Mouse (Mus musculus) liver, embryonic 14.5 days (tissue): ENCODE data around the gene Spata2. TPM values are rescaled to one million over a fixed set of nuclear protein-coding genes. Genes with fewer than 3 reads are reported as not detected.

Experiments used
- ATAC-seq: fragments of 200-750 bp; cut with Nextera tagmentation; 2 replicates; pipeline ENCODE4 v1.8.0; 2017; ENCODE audit warnings: moderate number of reproducible peaks, mild to moderate bottlenecking, moderate library complexity; ENCODE audit not compliant: insufficient read depth
- DNase-seq, 3 experiments: peaks; one replicate each; pipeline ENCODE4 v3.0.0-alpha.2; 2012 to 2013; ENCODE audit warnings: low read depth in 3 of 3, low spot score in 3 of 3
- H3K27ac ChIP-seq: fragments of 300-500 bp; sonication (generic); 2 replicates; pipeline ENCODE4 v1.5.1; 2014; ENCODE audit warnings: moderate library complexity, mild to moderate bottlenecking, control low read depth, inconsistent platforms
- H3K27me3 ChIP-seq: fragments of 300-500 bp; sonication (generic); 2 replicates; pipeline ENCODE4 v1.6.1; 2014; ENCODE audit warnings: mild to moderate bottlenecking, low read length, moderate library complexity; ENCODE audit not compliant: control insufficient read depth, insufficient read depth
- H3K36me3 ChIP-seq: fragments of 300-500 bp; sonication (generic); replicated peaks from 2 replicates; pipeline ENCODE4 v1.6.1; 2014; ENCODE audit warnings: low read depth; ENCODE audit not compliant: control insufficient read depth, insufficient read depth
- H3K4me1 ChIP-seq, 2 experiments: fragments of 200-500 bp in 1 of 2; fragments of 300-500 bp in 1 of 2; sonication (generic) in 1 of 2; replicated peaks; 2 replicates each; pipeline ENCODE4 v1.6.1; 2012 to 2014; ENCODE audit warnings: antibody characterized with exemption in 1 of 2, inconsistent platforms in 1 of 2, low read length in 1 of 2; ENCODE audit not compliant: control insufficient read depth in 2 of 2, insufficient read depth in 2 of 2
- H3K4me2 ChIP-seq: fragments of 300-500 bp; sonication (generic); 2 replicates; pipeline ENCODE4 v1.6.1; 2014; ENCODE audit warnings: low read depth, mild to moderate bottlenecking, control low read depth, moderate library complexity
- H3K4me3 ChIP-seq, 2 experiments: fragments of 200-500 bp in 1 of 2; fragments of 300-500 bp in 1 of 2; sonication (generic) in 1 of 2; 2 replicates each; pipeline ENCODE4 v1.5.1; 2012 to 2014; ENCODE audit warnings: low read depth in 2 of 2, low read length in 2 of 2, mild to moderate bottlenecking in 2 of 2, control low read depth in 1 of 2, inconsistent platforms in 1 of 2, moderate library complexity in 1 of 2; ENCODE audit not compliant: insufficient read depth in 1 of 2
- H3K9ac ChIP-seq: fragments of 300-500 bp; sonication (generic); replicated peaks from 2 replicates; pipeline ENCODE4 v1.6.1; 2014; ENCODE audit warnings: mild to moderate bottlenecking, control low read depth, moderate library complexity
- H3K9me3 ChIP-seq: fragments of 300-500 bp; sonication (generic); 2 replicates; pipeline ENCODE4 v1.6.1; 2016; ENCODE audit warnings: low read length, mixed read lengths; ENCODE audit not compliant: control insufficient read depth
- CTCF ChIP-seq: IDR thresholded peaks from 2 replicates; pipeline ENCODE4 v1.5.1; 2016; ENCODE audit warnings: antibody characterized with exemption, low read depth, control low read depth
- EP300 ChIP-seq: IDR thresholded peaks from 2 replicates; pipeline ENCODE4 v1.6.1; 2016; ENCODE audit warnings: antibody characterized with exemption, low read depth
- WGBS: fragments of 180-500 bp; shearing (Covaris S2); extraction: QIAGEN DNeasy Blood & Tissue Kit; methylation state at CpG from one replicate; pipeline ENCODE4 v1.1.7; 2014; ENCODE audit not compliant: insufficient replicate concordance; 5-methylcytosine and 5-hydroxymethylcytosine counted together
- polyA plus RNA-seq, 2 experiments: library from polyadenylated mRNA; depleted of rRNA in 1 of 2; stranded (reverse) in 1 of 2; unstranded in 1 of 2; fragments of >200 nt; fragmentation: Nextera tagmentation in 1 of 2; extraction: Ambion mirVana in 1 of 2; gene quantifications; 2 replicates each; pipeline versions ENCODE4 v1.2.1 to v1.2.3; 2012 to 2014

Spata2 gene
- polyA plus RNA-seq, 2 experiments: 6.8 to 7.6 TPM

DNA sequence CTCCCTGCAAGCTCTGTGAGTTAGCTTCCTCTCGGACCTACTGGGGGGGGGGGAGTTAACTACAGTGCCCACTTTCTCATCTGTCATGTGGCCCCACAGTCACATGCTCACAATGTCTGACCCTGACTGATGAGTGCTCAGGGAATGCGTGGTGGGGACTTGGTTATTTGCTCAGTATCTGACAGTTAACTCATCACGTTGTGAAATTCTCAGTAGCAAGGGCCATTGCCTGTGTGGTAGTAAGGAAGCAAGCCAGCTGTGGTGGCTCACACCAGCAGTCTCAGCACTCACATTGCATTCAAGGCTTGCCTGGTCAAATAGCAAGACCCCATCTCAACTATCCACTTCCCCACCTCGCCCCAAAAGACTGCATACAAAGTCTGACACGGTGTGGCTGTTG, 25.5 kb downstream of the Spata2 start:
- WGBS: 59% methylated on average over 5 of the region's 5 CpGs
- DNase-seq: no peak
- Histone ChIP-seq H3K4me3 (no peak overlapping the region), H3K9ac (no peak overlapping the region), H3K27me3 (no peaks in the 10 kb centered on the region), H3K4me1 (no peaks in the 10 kb centered on the region), H3K9me3 (no peaks in the 10 kb centered on the region), H3K4me2 (no peak overlapping the region), H3K36me3 (peaks cover 35% of the 10 kb centered on the region), H3K27ac (no peak overlapping the region)
- TF ChIP-seq EP300: no peak
- no peak for TF ChIP-seq CTCF
- no peak for ATAC-seq

DNA sequence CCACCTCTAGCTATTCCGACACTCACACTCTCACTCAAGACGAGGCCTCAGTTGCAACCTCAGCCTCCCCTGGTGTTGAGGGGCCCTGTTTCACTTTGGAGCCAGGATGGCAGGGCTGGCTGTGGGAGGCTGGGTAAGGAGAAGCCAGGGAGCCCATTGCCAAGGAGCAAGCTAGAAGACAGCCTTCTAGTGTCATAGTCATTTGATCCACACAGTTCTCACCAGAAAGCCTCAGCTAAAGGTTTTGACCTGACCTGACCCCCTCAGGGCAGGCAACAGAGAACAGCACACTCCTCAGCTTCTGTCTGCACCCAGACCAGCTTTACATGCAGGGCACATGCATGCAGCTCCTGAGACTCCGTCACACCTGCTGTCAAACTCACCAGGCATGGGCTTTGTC, 26.7 kb downstream of the Spata2 start:
- Histone ChIP-seq H3K9ac (no peak overlapping the region), H3K36me3 (peaks cover 25% of the 10 kb centered on the region), H3K4me2 (no peak overlapping the region), H3K9me3 (no peaks in the 10 kb centered on the region), H3K27ac (no peak overlapping the region), H3K4me1 (no peaks in the 10 kb centered on the region), H3K27me3 (no peaks in the 10 kb centered on the region), H3K4me3 (no peak overlapping the region)
- TF ChIP-seq CTCF (no peak), EP300 (no peak)
- DNase-seq (no peak), ATAC-seq (no peak)
- 84% methylated on average over 3 of the region's 3 CpGs for WGBS

DNA sequence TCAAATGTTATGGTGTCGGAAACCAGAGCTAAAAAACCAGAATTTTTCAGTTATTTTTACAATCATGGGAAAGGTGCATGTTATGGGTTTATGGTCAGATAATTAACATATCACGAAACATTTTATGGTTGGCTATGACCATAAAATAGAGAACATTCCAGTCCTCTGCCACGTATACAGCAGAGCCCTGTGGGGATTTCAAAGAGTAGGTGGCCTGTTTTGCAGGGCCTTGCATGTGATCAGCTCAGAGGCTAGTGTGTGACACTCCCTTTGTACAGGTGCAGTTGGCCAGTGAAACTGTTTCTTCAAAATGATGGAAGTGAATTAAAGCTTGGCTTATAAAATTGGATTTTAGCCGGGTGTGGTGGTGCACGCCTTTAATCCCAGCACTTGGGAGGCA, 28.9 kb downstream of the Spata2 start:
- Histone ChIP-seq H3K27me3 (no peaks in the 10 kb centered on the region), H3K36me3 (peaks cover 19% of the 10 kb centered on the region), H3K9ac (no peak overlapping the region), H3K27ac (no peak overlapping the region), H3K4me1 (0 out of 4 replicates have a peak, but pooled peaks cover 0 to 2% of the 10 kb centered on the region in 2 experiments), H3K4me2 (no peak overlapping the region), H3K9me3 (no peaks in the 10 kb centered on the region), H3K4me3 (no peak overlapping the region)
- ATAC-seq: no peak
- TF ChIP-seq EP300: no peak
- no peak for TF ChIP-seq CTCF
- DNase-seq: no peak
- WGBS: 75% methylated on average over 5 of the region's 5 CpGs

DNA sequence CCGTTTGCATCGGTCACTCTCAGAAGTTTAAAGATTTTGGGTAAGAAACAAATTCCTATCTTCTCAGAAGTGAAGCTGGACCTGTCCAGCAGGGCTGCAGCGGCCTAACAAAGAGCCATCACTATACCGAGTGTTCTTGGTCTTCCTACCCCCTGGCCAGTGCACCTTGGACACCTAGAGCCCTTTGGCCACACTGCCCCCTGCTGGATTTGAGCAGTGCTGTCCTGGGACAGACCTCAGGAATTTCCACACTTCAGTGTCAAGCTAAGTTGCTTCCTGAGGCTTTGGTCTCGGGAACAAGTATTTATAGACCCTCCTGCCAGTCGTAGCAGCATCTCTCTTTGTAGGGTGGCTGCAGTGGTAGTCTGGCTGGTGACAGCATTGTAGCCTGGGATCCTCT, 29.7 kb downstream of the Spata2 start:
- 0 out of 4 replicates have a peak, but pooled peaks cover 0 to 2% of the 10 kb centered on the region in 2 experiments for H3K4me1 ChIP-seq
- H3K9me3 ChIP-seq: no peaks in the 10 kb centered on the region
- H3K36me3 ChIP-seq: peaks cover 20% of the 10 kb centered on the region
- no peak overlapping the region for H3K9ac ChIP-seq
- H3K4me2 ChIP-seq: no peak overlapping the region
- H3K27me3 ChIP-seq: no peaks in the 10 kb centered on the region
- no peak overlapping the region for H3K4me3 ChIP-seq
- WGBS: 58% methylated on average over 6 of the region's 6 CpGs
- no peak for TF ChIP-seq EP300
- TF ChIP-seq CTCF: peak; percentile 97
- no peak overlapping the region for H3K27ac ChIP-seq
- DNase-seq: peak; percentile 38 to 57 (median 40)
- peak; percentile 69 for ATAC-seq

DNA sequence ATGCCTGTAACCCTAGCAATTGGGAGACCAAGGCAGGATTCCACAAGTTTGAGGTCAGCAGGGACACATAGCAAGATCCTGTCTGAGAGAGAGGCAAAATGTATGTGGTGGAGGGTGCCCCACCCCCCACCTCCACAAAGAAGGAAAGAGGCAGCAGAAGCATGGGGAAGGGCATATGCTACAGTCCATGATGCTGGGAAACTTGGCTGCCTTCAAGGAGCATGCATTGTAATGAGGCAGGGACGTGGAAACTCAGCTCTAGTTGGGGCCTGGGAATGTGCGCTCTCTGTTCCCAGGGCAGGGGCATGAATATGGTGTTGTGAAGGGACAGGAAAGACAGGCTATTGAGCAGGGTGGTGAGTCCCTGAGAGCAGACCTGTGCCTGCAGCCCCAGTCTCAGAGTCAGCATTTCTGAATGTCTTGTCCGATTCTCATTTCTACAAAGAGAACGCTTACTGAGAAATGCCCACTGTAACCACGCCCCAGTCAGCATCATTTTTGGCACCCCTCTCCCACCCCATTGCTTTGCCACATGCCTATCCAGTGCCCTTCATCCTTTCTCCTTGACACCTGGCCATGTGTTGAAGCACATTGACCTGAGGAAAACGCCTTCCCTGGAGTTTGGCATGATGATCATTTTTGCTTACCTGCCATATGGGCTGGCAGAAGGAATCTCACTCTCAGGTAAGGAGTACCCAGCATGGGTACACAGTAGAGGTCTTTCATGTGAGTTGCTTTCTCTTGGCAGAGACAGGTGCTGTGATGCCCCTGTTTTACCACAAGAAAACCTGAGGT, 33.4 kb downstream of the Spata2 start:
- TF ChIP-seq CTCF (no peak), EP300 (no peak)
- 83% methylated on average over 6 of the region's 6 CpGs for WGBS
- H3K36me3 ChIP-seq: peaks cover 19% of the 10 kb centered on the region
- no peak for ATAC-seq
- DNase-seq: no peak
- H3K27ac ChIP-seq: no peak overlapping the region; the same call in 1 of the 2 replicates
- H3K9ac ChIP-seq: no peak overlapping the region
- no peak overlapping the region for H3K4me2 ChIP-seq
- no peak overlapping the region for H3K4me3 ChIP-seq
- no peaks in the 10 kb centered on the region for H3K9me3 ChIP-seq
- 0 out of 4 replicates have a peak, but pooled peaks cover 0 to 2% of the 10 kb centered on the region in 2 experiments for H3K4me1 ChIP-seq
- H3K27me3 ChIP-seq: no peaks in the 10 kb centered on the region
